Mouse (Mus musculus) heart, postnatal 4 days (tissue): ENCODE measurements around the gene Arhgdib. TPM values are rescaled to one million over a fixed set of nuclear protein-coding genes. Genes with fewer than 3 reads are reported as not detected.

Experiments used
- DNase-seq: peaks from one replicate; pipeline ENCODE4 v3.0.0; 2021
- total RNA-seq, 2 experiments: library from RNA; stranded (reverse); gene quantifications; 2 replicates each; pipeline ENCODE4 v1.2.3; 2021

Gene Arhgdib
- total RNA-seq, result 10 to 100 TPM; 33.6 to 39.4 TPM

GRCm38 (mm10) chr6:136941051-136942021, at the start of gene Arhgdib:
Gene Arhgdib (minus strand): TSS chr6:136941899.
- DNase-seq, result no peak

GRCm38 (mm10) chr6:136990557-136990956, 48.9 kb upstream of the Arhgdib start:
- DNase-seq, result no peak

- peak; percentile 19 for DNase-seq
Measured at GRCm38 (mm10) chr6:136989824-136990497, 48.3 kb upstream of the Arhgdib start.

- DNase-seq, result no peak
Measured at GRCm38 (mm10) chr6:136988536-136989060, 46.9 kb upstream of the Arhgdib start.

- DNase-seq, result no peak
Measured at GRCm38 (mm10) chr6:136986718-136987117, 45.0 kb upstream of the Arhgdib start.

- DNase-seq, result no peak
Measured at GRCm38 (mm10) chr6:136986019-136986418, 44.3 kb upstream of the Arhgdib start.

- no peak for DNase-seq
Measured at GRCm38 (mm10) chr6:136983201-136983600, 41.5 kb upstream of the Arhgdib start.

- no peak for DNase-seq
Measured at GRCm38 (mm10) chr6:136982581-136982980, 40.9 kb upstream of the Arhgdib start.

GRCm38 (mm10) chr6:136980331-136980746, 38.6 kb upstream of the Arhgdib start:
- DNase-seq, result no peak

- DNase-seq, result no peak
Measured at GRCm38 (mm10) chr6:136979274-136980082, 37.8 kb upstream of the Arhgdib start.

GRCm38 (mm10) chr6:136968877-136969276, 27.2 kb upstream of the Arhgdib start:
- DNase-seq, result peak; percentile 20

- no peak for DNase-seq
Measured at GRCm38 (mm10) chr6:136967466-136967865, 25.8 kb upstream of the Arhgdib start.

- DNase-seq, result no peak
Measured at GRCm38 (mm10) chr6:136965912-136966311, 24.2 kb upstream of the Arhgdib start.

- no peak for DNase-seq
Measured at GRCm38 (mm10) chr6:136964609-136965510, 23.2 kb upstream of the Arhgdib start.

- DNase-seq, result no peak
Measured at GRCm38 (mm10) chr6:136962957-136963356, 21.3 kb upstream of the Arhgdib start.

GRCm38 (mm10) chr6:136959131-136959530, 17.4 kb upstream of the Arhgdib start:
- no peak for DNase-seq

GRCm38 (mm10) chr6:136957062-136957461, 15.4 kb upstream of the Arhgdib start:
- no peak for DNase-seq

GRCm38 (mm10) chr6:136955240-136955639, 13.5 kb upstream of the Arhgdib start:
- no peak for DNase-seq

GRCm38 (mm10) chr6:136954715-136955114, 13.0 kb upstream of the Arhgdib start:
- DNase-seq, result no peak

- DNase-seq, result no peak
Measured at GRCm38 (mm10) chr6:136954192-136954591, 12.5 kb upstream of the Arhgdib start.

GRCm38 (mm10) chr6:136952930-136953329, 11.2 kb upstream of the Arhgdib start:
- DNase-seq, result no peak
